Mouse (Mus musculus): ENCODE measurements around the gene Trpm3.

GRCm38 (mm10) chr19:22973727-22974126 lies 834.9 kb downstream of the Trpm3 start:
- TF ChIP-seq CTCF (IDR thresholded peaks at IDR 0.05; ENCODE audit: low read depth, low read length), result no peak
- no peak for TF ChIP-seq POLR2A (IDR thresholded peaks at IDR 0.05; ENCODE audit: extremely low read depth, insufficient read depth, low read length)

Measured in liver, adult 2 months (tissue).